Mouse (Mus musculus) urinary bladder, postnatal 14 days (tissue): ENCODE results near the gene Gm20388.
"Not testable (repeated sequence)": the region's sequence is repeated elsewhere in the genome, so short reads cannot be mapped to it uniquely, and the experiment has no call there.

Source experiments
- DNase-seq: peaks from one replicate; pipeline ENCODE4 v3.0.0; 2021; ENCODE audit warnings: low spot score

Gm20388 gene

GRCm38 (mm10) chr8:120338678-120339077 is 428.0 kb downstream of the Gm20388 start:
- DNase-seq = no peak

- DNase-seq = peak; percentile 47
These were observed 429.1 kb downstream of the Gm20388 start for GRCm38 (mm10) chr8:120339743-120340142.

- DNase-seq = no peak
These were observed 430.5 kb downstream of the Gm20388 start for GRCm38 (mm10) chr8:120341124-120341523.

DNA sequence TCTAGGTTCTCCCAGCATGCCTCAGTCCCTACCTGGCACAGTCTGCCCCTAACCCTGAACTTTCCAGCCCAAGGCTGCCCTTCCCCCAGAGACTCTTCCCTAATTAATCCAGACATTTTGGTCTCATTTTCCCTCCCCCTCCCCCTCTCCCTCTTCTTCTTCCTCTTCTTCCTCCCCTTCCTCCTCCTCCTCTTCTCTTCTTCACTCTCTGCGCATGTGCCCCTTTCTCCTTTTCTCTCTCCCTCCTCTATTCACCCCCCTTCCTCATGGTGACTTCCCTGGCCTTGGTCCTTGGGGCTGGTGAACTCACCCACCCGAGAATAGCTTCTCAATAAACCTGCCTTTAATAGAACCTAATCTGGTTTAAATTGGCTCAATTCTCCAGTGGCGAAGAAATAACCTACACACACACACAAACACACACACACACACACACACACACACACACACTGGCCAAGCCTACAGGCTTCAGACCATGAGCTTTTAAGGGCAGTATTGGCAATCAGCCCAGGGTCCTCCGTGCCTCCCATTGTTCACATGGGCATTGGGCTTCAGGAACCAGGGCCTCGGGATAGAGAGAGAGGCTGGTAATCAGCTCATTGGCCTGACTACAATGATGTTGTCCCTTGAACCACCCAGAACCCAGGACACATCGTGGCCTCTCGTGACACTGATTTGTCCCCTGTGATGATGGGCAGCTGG is 432.4 kb downstream of the Gm20388 start:
- no peak for DNase-seq

DNA sequence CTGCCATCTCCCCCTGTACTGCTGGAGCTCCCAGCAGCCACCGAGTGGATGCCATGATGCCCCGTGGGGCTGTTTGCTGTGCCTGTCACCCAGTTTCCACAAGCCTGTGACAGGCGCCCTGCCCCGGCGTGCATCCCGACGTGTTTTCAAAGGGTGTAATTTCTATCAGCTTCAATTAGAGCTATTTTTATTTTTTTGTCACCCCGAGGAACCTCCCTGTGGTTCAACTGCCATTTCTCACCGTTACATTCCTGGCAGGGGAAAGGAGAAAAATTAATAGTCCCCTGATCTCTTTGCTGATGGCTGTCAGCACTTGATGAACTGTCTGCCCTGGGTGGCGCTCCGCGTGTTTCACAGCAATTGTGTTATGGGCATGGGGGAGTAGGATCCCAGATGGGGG is 432.9 kb downstream of the Gm20388 start:
- DNase-seq = no peak

DNA sequence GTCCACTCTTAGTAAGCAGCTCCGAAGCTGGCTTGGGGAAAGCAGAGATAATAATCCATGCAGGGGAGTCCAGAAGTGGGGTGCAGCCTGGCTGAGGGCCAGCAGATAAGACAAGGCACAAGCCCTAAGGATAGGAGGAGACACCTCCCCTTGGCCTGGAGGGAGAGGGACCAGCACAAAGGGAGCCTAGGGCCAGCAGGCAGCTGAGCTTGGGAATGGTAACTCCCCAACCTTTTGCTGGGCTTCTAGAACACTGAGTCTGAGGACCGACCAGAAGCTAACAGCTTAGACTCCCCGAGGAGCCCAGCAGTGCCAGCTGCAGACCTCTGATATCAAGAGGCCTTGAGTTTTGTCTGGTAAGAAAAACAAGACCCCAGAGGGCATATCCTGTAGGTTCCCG is 433.5 kb downstream of the Gm20388 start:
- DNase-seq = no peak

- no peak for DNase-seq
These were observed 433.9 kb downstream of the Gm20388 start for GRCm38 (mm10) chr8:120344583-120344982.

- DNase-seq = no peak
These were observed 437.2 kb downstream of the Gm20388 start for GRCm38 (mm10) chr8:120347734-120348341.

GRCm38 (mm10) chr8:120348922-120349321 is 438.3 kb downstream of the Gm20388 start:
- DNase-seq = no peak

GRCm38 (mm10) chr8:120351332-120352071 is 440.9 kb downstream of the Gm20388 start:
- peak; percentile 30 for DNase-seq

GRCm38 (mm10) chr8:120352096-120352495 is 441.5 kb downstream of the Gm20388 start:
- DNase-seq = no peak

DNA sequence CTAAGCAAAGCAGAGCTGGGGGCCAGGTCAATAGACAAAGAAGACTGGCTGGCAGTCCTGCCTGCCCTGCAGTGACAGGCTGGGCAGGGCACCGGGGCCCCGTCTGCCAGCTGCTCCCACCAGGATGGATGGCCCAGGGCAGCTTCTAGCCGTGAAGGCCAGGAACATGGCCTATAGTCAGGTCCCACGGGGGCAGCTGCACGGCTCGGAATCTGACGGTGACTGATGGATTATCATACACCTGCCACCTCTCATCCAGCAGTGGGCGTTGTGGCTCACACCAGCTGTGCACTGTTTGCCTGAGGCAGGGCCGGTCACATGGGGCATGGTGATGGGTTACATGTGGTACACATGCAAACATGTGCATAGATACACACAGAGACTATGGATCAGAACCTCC is 445.4 kb downstream of the Gm20388 start:
- DNase-seq = no peak

- DNase-seq = no peak
These were observed 446.9 kb downstream of the Gm20388 start for GRCm38 (mm10) chr8:120357504-120357903.

DNA sequence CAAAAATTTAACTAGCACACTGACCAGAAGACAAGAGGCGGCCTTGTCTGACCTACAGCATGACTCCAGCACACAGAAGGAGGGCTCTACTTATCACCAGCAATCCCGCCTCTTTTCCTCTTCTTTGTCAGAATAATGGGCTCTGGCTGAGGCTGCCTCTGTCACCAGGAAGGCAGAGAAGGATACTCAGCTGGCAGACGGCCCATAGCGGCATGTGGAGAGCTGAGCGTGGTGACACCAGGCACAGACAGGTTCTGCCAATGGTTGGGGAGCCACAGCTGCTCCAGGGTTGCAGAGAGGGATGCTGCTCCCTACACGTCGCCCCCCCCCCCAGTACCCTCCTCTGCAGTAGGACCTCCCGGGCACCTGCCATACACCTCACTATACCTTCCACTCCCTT is 450.7 kb downstream of the Gm20388 start:
- DNase-seq = peak; percentile 56

GRCm38 (mm10) chr8:120363552-120364071 is 453.0 kb downstream of the Gm20388 start:
- DNase-seq = peak; percentile 79

DNA sequence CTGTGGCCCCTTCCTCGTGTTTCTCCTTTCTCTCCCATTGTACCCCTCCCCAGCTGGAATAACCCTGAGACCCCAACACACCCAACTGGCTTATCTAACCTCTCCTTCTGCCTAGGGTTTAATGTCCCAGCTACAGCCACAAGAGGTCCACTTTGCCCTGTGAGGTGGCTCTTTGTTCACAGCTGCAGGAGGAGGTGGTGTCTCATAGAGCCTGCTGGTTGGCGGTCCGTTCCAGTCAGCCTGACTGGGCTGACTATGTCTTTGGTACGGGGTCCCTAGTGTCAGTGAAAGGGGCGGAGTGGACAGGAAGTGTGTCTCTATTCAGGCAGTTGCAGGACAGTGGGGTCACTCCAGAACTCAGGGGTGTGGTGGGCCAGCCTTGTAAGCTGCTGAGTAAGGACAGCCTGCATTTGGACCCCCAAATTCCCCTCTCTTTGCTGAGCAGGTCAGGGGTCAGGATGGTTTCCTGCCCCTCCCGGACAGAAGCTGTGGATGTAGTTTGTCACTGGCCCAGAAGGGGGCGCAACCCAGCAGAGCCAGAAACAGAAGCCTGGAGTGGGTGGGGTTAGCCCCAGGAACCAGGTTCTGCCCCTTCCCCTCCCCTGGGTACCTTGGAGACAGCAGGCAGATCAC is 453.6 kb downstream of the Gm20388 start:
- peak; percentile 55 for DNase-seq

- DNase-seq = peak; percentile 46
These were observed 456.2 kb downstream of the Gm20388 start for GRCm38 (mm10) chr8:120366840-120367239.

DNA sequence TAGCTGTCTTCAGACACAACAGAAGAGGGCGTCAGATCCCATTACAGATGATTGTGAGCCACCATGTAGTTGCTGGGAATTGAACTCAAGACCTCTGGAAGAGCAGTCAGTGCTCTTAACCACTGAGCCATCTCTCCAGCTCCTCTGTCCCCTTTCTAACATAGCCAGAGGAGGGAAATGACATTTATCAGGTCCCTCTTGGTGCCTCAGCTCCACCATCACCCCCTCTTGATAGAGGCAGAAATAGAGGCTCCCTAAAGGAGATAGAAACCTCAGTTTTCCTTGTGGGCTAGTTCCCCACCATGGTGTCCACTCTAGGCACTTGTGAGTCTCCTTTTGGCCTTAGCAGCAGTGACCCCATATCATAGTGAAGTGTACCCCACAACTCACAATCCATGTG is 457.6 kb downstream of the Gm20388 start:
- DNase-seq = not testable (repeated sequence)

DNA sequence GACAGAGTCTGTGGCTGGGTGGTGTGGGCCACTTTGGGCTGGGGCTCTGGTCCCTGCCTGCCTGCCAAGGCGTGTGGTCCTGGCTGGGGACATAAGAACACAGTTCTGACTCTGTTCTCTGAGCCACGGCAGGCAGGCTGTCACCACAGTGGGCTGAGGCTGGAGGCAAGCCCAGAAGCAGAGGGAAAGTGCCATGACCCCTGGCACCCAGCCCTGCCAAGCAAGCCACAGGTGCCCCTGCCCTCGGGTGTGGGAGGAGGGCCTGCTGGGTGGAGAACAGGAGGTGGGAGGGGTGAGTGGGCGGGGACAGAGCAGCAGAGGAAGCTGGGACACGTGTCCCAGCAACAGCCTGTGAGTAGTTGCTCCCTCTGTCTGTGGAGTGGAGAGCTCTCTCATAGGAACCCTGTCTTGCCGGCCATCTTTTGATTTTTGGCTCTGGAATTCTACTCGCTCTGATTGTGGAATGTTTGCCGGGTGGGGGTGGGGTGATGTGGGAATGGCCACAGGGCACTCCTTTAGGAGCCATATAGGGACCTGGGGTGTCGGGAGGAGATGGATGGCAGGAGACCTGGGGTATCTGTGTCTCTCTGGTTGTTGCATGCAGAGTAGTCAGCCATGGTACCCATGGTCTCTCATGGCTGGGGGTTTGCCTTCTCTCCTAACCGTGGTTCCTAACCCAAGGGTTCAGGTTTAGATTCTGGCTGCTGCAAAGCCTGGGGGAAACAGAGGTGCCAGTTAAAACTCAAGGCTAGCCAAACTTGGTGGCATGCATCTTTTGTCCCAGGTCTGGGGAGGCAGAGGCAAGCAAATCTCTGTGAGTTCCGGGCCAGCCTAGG is 458.4 kb downstream of the Gm20388 start:
- DNase-seq = peak; percentile 93

GRCm38 (mm10) chr8:120369956-120370355 is 459.3 kb downstream of the Gm20388 start:
- DNase-seq = peak; percentile 76

GRCm38 (mm10) chr8:120370461-120370860 is 459.8 kb downstream of the Gm20388 start:
- DNase-seq = no peak
